Mouse (Mus musculus) liver, adult 2 months (tissue): ENCODE data around the gene Sh3glb1.

Experiments
- CTCF ChIP-seq: fragments of 200-500 bp; IDR thresholded peaks from 2 replicates; pipeline ENCODE4 v1.5.1; 2011; ENCODE audit warnings: low read depth, low read length, control low read depth
- POLR2A ChIP-seq: fragments of 200-500 bp; IDR thresholded peaks from 2 replicates; pipeline ENCODE4 v1.6.1; 2011; ENCODE audit warnings: low read length, control low read depth; ENCODE audit not compliant: insufficient read depth; ENCODE audit errors: extremely low read depth

DNA sequence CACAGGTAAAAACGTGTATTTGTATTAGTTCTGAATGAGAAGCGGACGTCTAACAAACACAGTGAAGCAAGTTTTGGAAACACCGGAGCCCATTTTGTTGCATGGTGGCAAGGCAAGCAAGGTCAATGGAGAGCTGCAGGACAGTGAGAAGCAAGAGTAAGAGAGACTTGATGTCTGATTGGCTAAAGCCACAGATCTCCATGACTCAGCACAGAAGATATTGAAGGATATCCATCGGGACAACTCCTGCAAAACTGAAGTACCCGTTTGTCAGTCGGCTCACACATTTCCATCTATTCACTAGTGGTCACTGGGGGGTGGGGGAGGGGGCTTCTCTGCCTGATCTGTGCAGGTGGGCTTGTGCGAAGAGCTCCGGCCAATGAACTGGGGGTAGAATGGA lies 52.1 kb downstream of the Sh3glb1 start:
- TF ChIP-seq CTCF (no peak), POLR2A (no peak)
